Mouse (Mus musculus): ENCODE results near the gene Actl7a. TPM values are rescaled to one million over a fixed set of nuclear protein-coding genes. Genes with fewer than 3 reads are reported as not detected.

The Actl7a gene
- polyA plus RNA-seq, 1 experiment from 2014 or later = not detected

DNA sequence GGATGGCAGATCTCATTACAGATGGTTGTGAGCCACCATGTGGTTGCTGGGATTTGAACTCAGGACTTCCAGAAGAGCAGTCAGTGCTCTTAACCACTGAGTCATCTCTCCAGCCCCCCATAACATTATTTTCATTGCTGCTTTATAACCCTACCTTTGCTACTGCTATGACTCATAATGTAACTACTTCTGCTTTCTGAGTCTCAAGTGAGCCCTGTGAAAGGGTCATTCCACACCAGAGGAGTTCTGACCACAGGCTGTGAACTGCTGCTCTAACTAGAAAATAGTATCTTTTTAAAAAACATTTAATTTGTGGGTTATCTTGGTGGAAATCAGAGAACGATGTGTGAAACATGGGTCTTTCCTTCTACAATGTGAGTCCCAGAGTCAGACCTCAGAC lies 14.5 kb downstream of the Actl7a start:
- no peaks in the 10 kb centered on the region for H3K4me1 ChIP-seq (replicated peaks)
- H3K27me3 ChIP-seq = no peaks in the 10 kb centered on the region
- peaks cover 84% of the 10 kb centered on the region for H3K36me3 ChIP-seq (replicated peaks)
- H3K9me3 ChIP-seq (replicated peaks) = no peaks in the 10 kb centered on the region
- H3K4me2 ChIP-seq = no peak overlapping the region
- H3K9ac ChIP-seq = no peak overlapping the region
- WGBS (ENCODE audit: insufficient replicate concordance) = 60% methylated on average over 1 of the region's 1 CpGs
- H3K4me3 ChIP-seq (replicated peaks) = no peak overlapping the region
- ATAC-seq (ENCODE audit: insufficient read depth) = 0 out of 2 replicates have a peak, but pooled peaks have one; percentile 44
- no peak overlapping the region for H3K27ac ChIP-seq (replicated peaks)

DNA sequence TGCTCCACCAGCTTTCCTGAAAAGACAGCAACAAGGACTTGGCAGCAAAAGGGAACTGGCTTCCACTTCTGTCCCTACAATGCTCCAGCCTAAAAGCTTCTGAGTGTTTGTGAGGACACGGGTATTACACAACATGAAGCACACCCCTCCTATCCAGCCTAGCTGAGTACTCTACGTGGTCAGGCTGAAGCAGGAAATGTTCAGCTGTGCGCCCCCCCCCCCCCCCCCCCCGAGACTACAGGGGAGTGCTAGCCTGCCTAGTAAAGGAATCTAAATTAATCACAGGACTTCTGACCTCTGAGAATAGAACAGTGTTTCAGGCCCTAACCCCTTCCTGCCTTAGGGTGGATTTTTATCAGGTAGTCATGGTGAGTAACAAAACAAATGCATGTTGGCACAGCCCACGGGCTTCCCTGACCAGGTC lies 24.7 kb downstream of the Actl7a start:
- H3K4me3 ChIP-seq (replicated peaks) = no peak overlapping the region
- H3K9me3 ChIP-seq (replicated peaks) = no peaks in the 10 kb centered on the region
- no peaks in the 10 kb centered on the region for H3K4me1 ChIP-seq (replicated peaks)
- no peak overlapping the region for H3K9ac ChIP-seq
- WGBS (ENCODE audit: insufficient replicate concordance) = 45% methylated on average over 5 of the region's 5 CpGs
- no peak overlapping the region for H3K4me2 ChIP-seq
- H3K27ac ChIP-seq (replicated peaks) = no peak overlapping the region
- ATAC-seq (ENCODE audit: insufficient read depth) = no peak
- H3K27me3 ChIP-seq = no peaks in the 10 kb centered on the region
- peaks cover 88% of the 10 kb centered on the region for H3K36me3 ChIP-seq (replicated peaks)

DNA sequence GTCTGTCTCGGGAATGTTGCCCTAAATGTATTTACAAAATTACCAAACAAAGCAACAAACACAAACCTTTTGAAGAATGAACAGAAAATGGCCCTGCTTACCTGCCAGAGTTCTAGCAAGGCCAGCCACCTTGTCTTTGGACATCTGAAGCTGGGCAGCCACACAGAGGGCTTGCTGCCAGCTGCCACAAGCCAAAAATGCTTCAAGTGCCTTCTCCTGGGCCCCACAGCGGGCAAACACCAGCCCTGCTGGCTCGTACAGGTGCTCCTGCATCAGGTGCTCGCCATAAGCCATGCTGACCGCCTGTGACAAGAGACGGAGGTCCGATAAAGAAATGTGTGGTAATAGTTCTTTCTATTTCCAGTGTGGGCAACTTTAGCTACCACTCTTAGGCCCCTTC lies 25.7 kb downstream of the Actl7a start:
- Histone ChIP-seq H3K9ac (no peak overlapping the region), H3K4me3 (replicated peaks) (no peak overlapping the region), H3K27ac (replicated peaks) (no peak overlapping the region), H3K9me3 (replicated peaks) (no peaks in the 10 kb centered on the region), H3K36me3 (replicated peaks) (peaks cover 93% of the 10 kb centered on the region), H3K4me1 (replicated peaks) (no peaks in the 10 kb centered on the region), H3K4me2 (no peak overlapping the region), H3K27me3 (no peaks in the 10 kb centered on the region)
- ATAC-seq (ENCODE audit: insufficient read depth) = no peak
- 73% methylated on average over 7 of the region's 7 CpGs for WGBS (ENCODE audit: insufficient replicate concordance)

DNA sequence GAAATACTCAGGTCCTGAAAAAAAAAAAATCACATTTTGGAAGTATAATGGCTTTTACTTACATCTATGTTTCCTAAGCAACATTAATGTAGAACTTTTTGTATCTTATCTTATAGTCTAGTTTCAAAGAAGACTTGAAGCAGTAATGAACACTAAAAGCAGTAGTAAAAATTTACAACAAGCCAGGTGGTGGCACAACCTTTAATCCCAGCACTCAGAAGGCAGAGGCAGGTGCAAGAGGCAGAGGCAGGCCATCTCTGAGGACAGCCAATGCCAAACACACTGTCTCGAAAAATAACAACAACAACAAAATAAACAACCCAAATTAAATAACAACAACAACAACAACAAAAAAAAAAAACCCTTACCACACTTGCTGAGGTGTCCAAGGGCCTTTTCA lies 27.9 kb downstream of the Actl7a start:
- ATAC-seq (ENCODE audit: insufficient read depth) = no peak
- Histone ChIP-seq H3K4me2 (no peak overlapping the region), H3K36me3 (replicated peaks) (peaks cover 89% of the 10 kb centered on the region), H3K4me1 (replicated peaks) (no peaks in the 10 kb centered on the region), H3K27me3 (no peaks in the 10 kb centered on the region), H3K9ac (no peak overlapping the region), H3K4me3 (replicated peaks) (no peak overlapping the region), H3K27ac (replicated peaks) (no peak overlapping the region), H3K9me3 (replicated peaks) (no peaks in the 10 kb centered on the region)
- WGBS (ENCODE audit: insufficient replicate concordance) = 47% methylated on average over 1 of the region's 1 CpGs

DNA sequence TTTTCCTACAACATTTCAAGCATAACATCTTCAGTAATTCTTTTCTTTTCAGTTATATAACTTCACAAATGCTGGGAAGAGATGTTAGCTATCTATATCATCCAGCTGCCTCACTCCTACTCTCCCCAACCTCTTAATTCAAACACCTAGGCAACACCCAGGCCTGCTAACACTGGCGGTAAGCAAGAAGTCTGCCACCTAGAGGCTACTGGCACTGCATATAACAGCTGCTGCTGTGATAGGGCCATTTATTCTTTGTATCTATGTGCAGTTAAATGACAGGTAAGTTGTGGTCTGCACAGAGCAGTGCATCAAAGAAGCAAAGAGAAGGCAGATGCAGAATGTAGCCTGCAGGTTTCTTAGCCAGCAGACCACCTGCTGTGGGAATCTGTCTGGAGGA lies 48.2 kb downstream of the Actl7a start:
- no peak for ATAC-seq (ENCODE audit: insufficient read depth)
- H3K4me2 ChIP-seq = no peak overlapping the region
- H3K9me3 ChIP-seq (replicated peaks) = no peaks in the 10 kb centered on the region
- H3K4me3 ChIP-seq (replicated peaks) = no peak overlapping the region
- no peaks in the 10 kb centered on the region for H3K27me3 ChIP-seq
- H3K36me3 ChIP-seq (replicated peaks) = peaks cover 90% of the 10 kb centered on the region
- H3K27ac ChIP-seq (replicated peaks) = no peak overlapping the region
- H3K9ac ChIP-seq = no peak overlapping the region
- no peaks in the 10 kb centered on the region for H3K4me1 ChIP-seq (replicated peaks)
- WGBS (ENCODE audit: insufficient replicate concordance) = 38% methylated on average over 1 of the region's 1 CpGs

Other genes with a start within 250 kb of the Actl7a start
- gene Gm26657, start 3.3 kb upstream of the Actl7a start, polyA plus RNA-seq (2015; fragmentation: Nextera tagmentation; extraction: Ambion mirVana) = not detected in 2 replicates
- not detected in 2 replicates for gene Actl7b, start 2.0 kb upstream of the Actl7a start, polyA plus RNA-seq (2015; fragmentation: Nextera tagmentation; extraction: Ambion mirVana)
- 11.6 TPM in 2 replicates for gene Elp1, start 58.9 kb downstream of the Actl7a start, polyA plus RNA-seq (2015; fragmentation: Nextera tagmentation; extraction: Ambion mirVana)
- 4.1 and 4.8 TPM in 2 replicates for gene Fam206a, start 58.9 kb downstream of the Actl7a start, polyA plus RNA-seq (2015; fragmentation: Nextera tagmentation; extraction: Ambion mirVana)
- gene Ctnnal1, start 121.8 kb downstream of the Actl7a start, polyA plus RNA-seq (2015; fragmentation: Nextera tagmentation; extraction: Ambion mirVana) = 6.7 and 8.0 TPM in 2 replicates
- gene Tmem245, start 204.0 kb downstream of the Actl7a start, polyA plus RNA-seq (2015; fragmentation: Nextera tagmentation; extraction: Ambion mirVana) = 2.8 and 3.1 TPM in 2 replicates
- gene Frrs1l, start 247.0 kb downstream of the Actl7a start, polyA plus RNA-seq (2015; fragmentation: Nextera tagmentation; extraction: Ambion mirVana) = 0.05 and 0.07 TPM in 2 replicates

Measured in liver, embryonic 15.5 days (tissue).